9 mouse cellular contexts compared by ENCODE assay signal in the genomic region with DNA sequence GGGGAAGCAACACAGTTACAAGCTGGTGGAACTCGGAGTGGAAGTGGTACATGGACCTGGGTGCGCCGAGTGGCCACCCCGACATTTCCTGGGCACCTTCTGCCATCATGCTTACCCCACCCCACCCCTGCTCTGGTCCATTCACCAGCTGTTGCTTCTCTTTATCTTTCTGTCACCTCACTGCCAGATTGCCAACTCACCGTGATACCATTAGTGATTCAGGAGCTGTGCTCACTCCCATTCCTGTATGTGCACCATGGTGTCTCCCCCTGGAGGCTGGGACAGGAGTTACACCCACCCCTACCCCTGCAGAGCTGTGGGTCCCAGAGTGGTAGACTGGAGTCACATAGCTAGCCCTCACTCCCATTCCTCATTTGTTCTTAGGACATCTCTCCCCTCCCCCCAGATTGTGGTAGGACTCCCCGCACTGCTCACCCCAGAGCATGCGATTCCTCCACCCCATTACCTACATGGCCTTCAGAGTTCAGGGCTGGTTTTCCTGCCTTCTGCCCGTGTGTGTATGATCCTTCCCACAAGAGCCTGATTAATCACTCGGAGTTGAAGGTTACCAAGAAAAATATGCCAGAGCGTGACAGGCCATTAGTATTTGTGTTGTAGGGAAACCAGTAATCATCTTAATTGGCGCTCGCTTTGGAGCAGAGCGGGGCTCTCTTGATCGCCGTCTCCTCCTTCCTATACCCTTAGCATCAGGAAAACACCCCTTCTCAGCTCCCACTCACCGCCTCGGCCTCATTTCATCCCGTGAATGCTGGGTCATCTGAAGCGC. TPM values are rescaled to one million over a fixed set of nuclear protein-coding genes. Genes with fewer than 3 reads are reported as not detected.
DNase-seq lines count a peak whose midpoint lies in the region; ATAC-seq and TF ChIP-seq lines count a peak whose summit lies in the region.
"Had no signal": no experiment of that assay in that cellular context is flagged by ENCODE, and none has a peak within 500 bp of the region (broad histone marks: within the 10 kb centered on the region; RNA-seq: fewer than 3 reads in every experiment).

No protein-coding gene starts in this region.

- H3K4me1 ChIP-seq in G1E (ENCODE audit: insufficient read depth, low read depth, low read length): peaks cover 16% of the 10 kb centered on the region
- H3K4me1 ChIP-seq in bone marrow, adult 2 months (ENCODE audit: control insufficient read depth, insufficient read depth, low read length): no peaks in the 10 kb centered on the region

- DNase-seq in left cerebral cortex, adult 2 months (ENCODE audit: extremely low spot score in 1 of 2, low spot score in 2 of 2): no peak
- DNase-seq in left cerebral cortex, adult 8-10 months (ENCODE audit: low spot score in 2 of 2): no peak
- DNase-seq in G1E (ENCODE audit: low spot score): peak; percentile 58
- peak; percentile 44 for DNase-seq in heart, postnatal 4 days
- DNase-seq in thymus, postnatal 14 days: peak; percentile 67
- no peak for DNase-seq in left cerebral cortex, adult 9 months (ENCODE audit: low spot score in 2 of 2)

- peak; percentile 15 for ATAC-seq in G1E (ENCODE audit: extremely low read depth, insufficient number of reproducible peaks, low FRiP score, poor library complexity, severe bottlenecking)
- ATAC-seq in megakaryocyte, adult 5-6 weeks (ENCODE audit: poor library complexity, severe bottlenecking): peak; percentile 66

- WGBS in bone marrow, adult 2 months: 89% methylated on average over 19 of the region's 19 CpGs

- intact Hi-C loops in left cerebral cortex, adult 2 months (cut with DNase I): no loop called here

- H3K4me3 ChIP-seq in left cerebral cortex, adult 2 months: no peak overlapping the region
- no peak overlapping the region for H3K4me3 ChIP-seq in G1E (ENCODE audit: low read depth, low read length)
- no peak overlapping the region for H3K4me3 ChIP-seq in bone marrow, adult 2 months (replicated peaks; ENCODE audit: control insufficient read depth, low read depth, low read length)
- H3K4me3 ChIP-seq: heart, embryonic 15.5 days had no signal

- H3K36me3 ChIP-seq in G1E (replicated peaks): peaks cover 90% of the 10 kb centered on the region
- H3K36me3 ChIP-seq: heart, embryonic 15.5 days had no signal

- H3K27ac ChIP-seq in left cerebral cortex, adult 2 months: no peak overlapping the region
- H3K27ac ChIP-seq in bone marrow, adult 2 months (ENCODE audit: control insufficient read depth, insufficient read depth, low read depth, low read length, poor library complexity): no peak overlapping the region; the same call in 1 of the 2 replicates
- H3K27ac ChIP-seq: heart, embryonic 15.5 days had no signal

- no peaks in the 10 kb centered on the region for H3K9me3 ChIP-seq in G1E (replicated peaks)
- H3K9me3 ChIP-seq: heart, embryonic 15.5 days had no signal

- TF ChIP-seq POLR2A in bone marrow, adult 2 months (IDR thresholded peaks at IDR 0.05; ENCODE audit: borderline replicate concordance, control insufficient read depth, low read depth, low read length): no peak

- TF ChIP-seq CTCF in left cerebral cortex, adult 2 months (IDR thresholded peaks at IDR 0.05): peak; percentile 55
- TF ChIP-seq CTCF in G1E (IDR thresholded peaks at IDR 0.05; ENCODE audit: low read depth, low read length): peak; percentile 76
- TF ChIP-seq CTCF in bone marrow, adult 2 months (IDR thresholded peaks at IDR 0.05; ENCODE audit: control insufficient read depth, insufficient read depth, low read length): peak; percentile 82

- no peaks in the 10 kb centered on the region for H3K27me3 ChIP-seq in G1E (ENCODE audit: insufficient read depth, low read length)
- H3K27me3 ChIP-seq: heart, embryonic 15.5 days had no signal

RNA-seq across cellular contexts. Expression of gene Sap30l, which starts 54.0 kb away (rescaled TPM):
- total RNA-seq in left cerebral cortex, adult 2 months (2021): 10 to 100 TPM; 47.0 to 49.8 TPM
- total RNA-seq in left cerebral cortex, adult 8-10 months (2022): 10 to 100 TPM; 46.3 to 50.7 (median 49.6) TPM
- 4.6 and 7.1 TPM in 2 replicates for total RNA-seq in G1E (2014; fragmentation: Nextera tagmentation)
- total RNA-seq in G1E (2017): 43.4 and 70.0 TPM in 2 replicates
- 57.0 and 88.5 TPM in 2 replicates for polyA plus RNA-seq in G1E (2012)
- polyA plus RNA-seq in bone marrow, adult 2 months (2011; ENCODE audit: insufficient read depth, insufficient read length, low replicate concordance, missing spikeins): 19.9 and 22.5 TPM in 2 replicates
- total RNA-seq in heart, postnatal 4 days (2021): 10 to 100 TPM; 31.9 to 36.7 TPM
- 23.2 and 25.0 TPM in 2 replicates for total RNA-seq in megakaryocyte, adult 5-6 weeks (2015)
- 17.1 and 18.6 TPM in 2 replicates for total RNA-seq in megakaryocyte, adult 5-6 weeks (2017)

Comparison
In these comparisons a context has a peak if more than half of its experiments do, and no peak if none do; other contexts are left out.
1. DNase-seq: peak in G1E (single experiment), heart, postnatal 4 days (single experiment) and thymus, postnatal 14 days (single experiment); none in left cerebral cortex, adult 2 months (0 of 2), left cerebral cortex, adult 8-10 months (0 of 2) and left cerebral cortex, adult 9 months (0 of 2).
2. Peak in every context shown above with its lines, with median percentiles within 50 percentile points of each other: CTCF ChIP-seq.